Mouse (Mus musculus) hindbrain, embryonic 16.5 days (tissue): ENCODE results near the gene Gdpd1. TPM values are rescaled to one million over a fixed set of nuclear protein-coding genes. Genes with fewer than 3 reads are reported as not detected.

Experiments used
- ATAC-seq: fragments of 200-750 bp; cut with Nextera tagmentation; 2 replicates; pipeline ENCODE4 v1.8.0; 2017; ENCODE audit warnings: moderate TSS enrichment, moderate library complexity
- H3K27ac ChIP-seq: fragments of 300-500 bp; sonication (generic); 2 replicates; pipeline ENCODE4 v1.5.1; 2014; ENCODE audit warnings: low read depth, mild to moderate bottlenecking, control low read depth, low read length, moderate library complexity
- H3K27me3 ChIP-seq: fragments of 300-500 bp; sonication (generic); replicated peaks from 2 replicates; pipeline ENCODE4 v1.6.1; 2014; ENCODE audit warnings: low read length; ENCODE audit not compliant: control insufficient read depth, insufficient read depth
- H3K36me3 ChIP-seq: fragments of 300-500 bp; sonication (generic); 2 replicates; pipeline ENCODE4 v1.6.1; 2014; ENCODE audit warnings: mild to moderate bottlenecking, low read length, moderate library complexity, mixed read lengths; ENCODE audit not compliant: control insufficient read depth, insufficient read depth
- H3K4me1 ChIP-seq: fragments of 300-500 bp; sonication (generic); 2 replicates; pipeline ENCODE4 v1.6.1; 2014; ENCODE audit warnings: low read depth, low read length; ENCODE audit not compliant: control insufficient read depth, insufficient read depth
- H3K4me2 ChIP-seq: fragments of 300-500 bp; sonication (generic); 2 replicates; pipeline ENCODE4 v1.6.1; 2014; ENCODE audit warnings: mild to moderate bottlenecking, low read length, control low read depth, moderate library complexity
- H3K4me3 ChIP-seq: fragments of 300-500 bp; sonication (generic); 2 replicates; pipeline ENCODE4 v1.5.1; 2014; ENCODE audit warnings: mild to moderate bottlenecking, low read length, control low read depth, moderate library complexity
- H3K9ac ChIP-seq: fragments of 300-500 bp; sonication (generic); 2 replicates; pipeline ENCODE4 v1.6.1; 2014; ENCODE audit warnings: low read depth, mild to moderate bottlenecking, control low read depth, low read length, moderate library complexity
- H3K9me3 ChIP-seq: fragments of 300-500 bp; sonication (generic); 2 replicates; pipeline ENCODE4 v1.6.1; 2014; ENCODE audit warnings: mild to moderate bottlenecking, low read length, moderate library complexity; ENCODE audit not compliant: control insufficient read depth
- WGBS: fragments of 180-500 bp; shearing (Covaris S2); extraction: QIAGEN DNeasy Blood & Tissue Kit; methylation state at CpG from one replicate; pipeline ENCODE4 v1.1.7; 2014; 5-methylcytosine and 5-hydroxymethylcytosine counted together
- polyA plus RNA-seq: library from polyadenylated mRNA; unstranded; fragments of >200 nt; fragmentation: Nextera tagmentation; extraction: Ambion mirVana; gene quantifications from 2 replicates; pipeline ENCODE4 v1.2.1, GENCODE M21; 2015

Gene Gdpd1
- polyA plus RNA-seq, 1 experiment from 2014 or later: 165 TPM

DNA sequence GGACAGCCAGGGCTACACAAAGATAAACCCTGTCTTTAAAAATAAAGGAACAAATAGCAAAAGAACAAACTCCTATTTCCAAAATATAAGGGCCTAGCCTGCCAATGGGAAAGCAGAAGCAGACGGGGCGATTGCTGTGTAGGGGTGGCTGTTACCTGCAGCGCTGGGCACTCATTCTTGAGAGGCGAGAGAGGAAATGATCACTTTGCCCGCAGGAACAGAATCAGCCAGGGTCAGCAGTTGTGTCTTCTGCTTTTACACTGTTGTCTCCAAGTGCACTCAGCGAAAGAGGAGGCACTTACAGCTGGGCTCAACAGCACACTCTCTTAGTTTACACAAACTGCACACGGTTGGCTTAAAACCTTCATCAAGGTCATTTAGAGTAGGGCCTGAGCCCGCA is 54.4 kb downstream of the Gdpd1 start:
- H3K9me3 ChIP-seq: no peaks in the 10 kb centered on the region
- H3K4me2 ChIP-seq: no peak overlapping the region
- 87% methylated on average over 8 of the region's 8 CpGs for WGBS
- H3K4me3 ChIP-seq: no peak overlapping the region
- ATAC-seq: no peak
- H3K36me3 ChIP-seq: no peaks in the 10 kb centered on the region
- no peaks in the 10 kb centered on the region for H3K4me1 ChIP-seq
- no peak overlapping the region for H3K27ac ChIP-seq
- H3K9ac ChIP-seq: no peak overlapping the region
- H3K27me3 ChIP-seq: no peaks in the 10 kb centered on the region

DNA sequence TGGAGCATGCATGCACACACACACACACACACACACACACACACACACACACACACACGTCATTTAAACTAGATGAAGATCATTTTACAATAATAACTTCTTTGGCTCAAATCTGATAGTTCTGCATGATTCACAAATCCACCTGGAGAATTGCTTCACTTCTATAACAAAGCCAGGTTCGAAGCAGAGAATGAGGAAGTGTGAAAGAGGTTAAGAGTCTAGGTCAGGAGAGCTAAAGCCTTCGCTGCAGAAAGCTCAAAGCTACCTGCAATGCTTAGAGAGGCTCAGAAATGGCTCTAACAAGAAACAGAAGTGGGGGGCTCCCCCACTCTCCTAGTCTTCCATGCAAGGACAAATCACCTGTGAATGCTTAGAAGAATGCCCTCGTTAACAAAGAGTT is 55.8 kb downstream of the Gdpd1 start:
- no peaks in the 10 kb centered on the region for H3K9me3 ChIP-seq
- H3K27me3 ChIP-seq: no peaks in the 10 kb centered on the region
- no peak overlapping the region for H3K4me3 ChIP-seq
- H3K9ac ChIP-seq: no peak overlapping the region
- H3K4me2 ChIP-seq: no peak overlapping the region
- ATAC-seq: no peak
- WGBS: 81% methylated on average over 4 of the region's 4 CpGs
- no peak overlapping the region for H3K27ac ChIP-seq
- H3K4me1 ChIP-seq: no peaks in the 10 kb centered on the region
- H3K36me3 ChIP-seq: no peaks in the 10 kb centered on the region

- ATAC-seq: no peak
- WGBS: 83% methylated on average over 3 of the region's 3 CpGs
- no peak overlapping the region for H3K27ac ChIP-seq
- H3K9ac ChIP-seq: no peak overlapping the region
- H3K4me3 ChIP-seq: no peak overlapping the region
- H3K4me1 ChIP-seq: no peaks in the 10 kb centered on the region
- no peaks in the 10 kb centered on the region for H3K27me3 ChIP-seq
- no peak overlapping the region for H3K4me2 ChIP-seq
- no peaks in the 10 kb centered on the region for H3K9me3 ChIP-seq
- H3K36me3 ChIP-seq: no peaks in the 10 kb centered on the region
Observed at GRCm38 (mm10) chr11:87015691-87016090, 58.2 kb downstream of the Gdpd1 start.

DNA sequence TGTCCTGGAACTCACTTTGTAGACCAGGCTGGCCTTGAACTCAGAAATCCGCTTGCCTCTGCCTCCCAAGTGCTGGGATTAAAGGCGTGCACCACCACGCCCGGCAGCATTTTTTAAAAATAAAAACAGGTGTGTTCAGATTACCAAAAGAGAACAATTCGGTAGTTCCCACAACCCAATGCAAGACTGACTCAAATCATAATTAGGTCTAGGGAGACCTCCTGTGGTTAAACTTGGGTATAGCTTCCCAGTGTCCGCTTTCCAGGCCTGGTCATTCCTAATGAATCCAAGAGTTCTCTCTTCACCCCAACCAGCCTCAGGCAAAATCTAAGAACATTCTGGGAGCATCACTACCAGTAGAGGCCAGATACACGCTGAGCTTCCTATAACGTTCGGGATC is 63.4 kb downstream of the Gdpd1 start:
- H3K36me3 ChIP-seq: no peaks in the 10 kb centered on the region
- WGBS: 26% methylated on average over 9 of the region's 9 CpGs
- H3K4me3 ChIP-seq: no peak overlapping the region
- no peak overlapping the region for H3K9ac ChIP-seq
- no peaks in the 10 kb centered on the region for H3K27me3 ChIP-seq
- no peaks in the 10 kb centered on the region for H3K9me3 ChIP-seq
- ATAC-seq: 0 out of 2 replicates have a peak, but pooled peaks have one; percentile 58
- no peak overlapping the region for H3K4me2 ChIP-seq
- no peaks in the 10 kb centered on the region; the same call in 1 of the 2 replicates for H3K4me1 ChIP-seq
- no peak overlapping the region for H3K27ac ChIP-seq

GRCm38 (mm10) chr11:87007371-87007770 is 66.5 kb downstream of the Gdpd1 start:
- Histone ChIP-seq H3K9ac (no peak overlapping the region), H3K9me3 (no peaks in the 10 kb centered on the region), H3K4me3 (no peak overlapping the region), H3K4me2 (no peak overlapping the region), H3K27ac (no peak overlapping the region), H3K27me3 (no peaks in the 10 kb centered on the region), H3K36me3 (no peaks in the 10 kb centered on the region), H3K4me1 (no peaks in the 10 kb centered on the region; the same call in 1 of the 2 replicates)
- ATAC-seq: no peak
- 8% methylated on average over 8 of the region's 8 CpGs for WGBS

DNA sequence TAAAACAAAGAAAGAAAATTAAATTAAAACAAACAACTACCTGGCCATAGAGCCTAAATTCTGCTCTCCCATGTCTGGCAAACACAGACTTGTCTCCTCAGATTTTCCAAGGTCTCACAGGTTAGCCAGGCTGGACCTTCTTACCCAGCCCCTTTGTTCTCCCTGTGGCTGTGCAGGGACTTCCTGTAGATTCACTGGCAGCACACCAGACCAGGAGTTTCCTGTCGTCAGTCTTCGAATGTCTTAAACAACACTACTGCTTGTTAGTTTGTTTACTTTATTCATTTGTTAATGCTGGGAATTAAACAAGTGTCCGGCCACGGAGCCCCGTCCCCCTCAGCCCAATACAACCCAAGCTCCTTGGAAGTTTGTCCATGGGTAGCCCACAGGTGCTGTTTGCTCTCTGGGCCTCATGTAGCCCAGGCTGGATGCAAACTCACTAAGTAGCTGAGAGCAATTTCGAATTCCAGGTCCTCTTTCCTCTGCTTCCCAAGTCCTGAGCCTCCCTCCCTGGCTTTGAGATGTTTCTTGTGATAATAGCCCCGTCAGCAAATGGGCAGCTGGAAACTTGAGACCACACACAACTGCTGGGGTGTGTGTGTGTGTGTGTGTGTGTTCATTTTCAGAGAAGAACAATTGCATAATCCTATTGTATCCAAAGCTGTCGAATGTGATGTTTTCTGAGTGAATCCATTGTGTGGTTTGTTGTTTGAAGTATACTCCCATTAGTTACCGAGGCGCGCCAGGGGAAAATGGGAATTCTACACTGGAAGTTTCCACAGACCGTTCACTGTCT is 68.7 kb downstream of the Gdpd1 start:
- Histone ChIP-seq H3K36me3 (no peaks in the 10 kb centered on the region), H3K27ac (no peak overlapping the region), H3K27me3 (no peaks in the 10 kb centered on the region), H3K9me3 (no peaks in the 10 kb centered on the region), H3K4me3 (no peak overlapping the region), H3K4me1 (no peaks in the 10 kb centered on the region; the same call in 1 of the 2 replicates), H3K9ac (no peak overlapping the region), H3K4me2 (no peak overlapping the region)
- no peak for ATAC-seq
- 61% methylated on average over 12 of the region's 12 CpGs for WGBS

GRCm38 (mm10) chr11:87002078-87002829 is 71.6 kb downstream of the Gdpd1 start:
- Histone ChIP-seq H3K4me2 (no peak overlapping the region), H3K27ac (no peak overlapping the region), H3K27me3 (no peaks in the 10 kb centered on the region), H3K9ac (no peak overlapping the region), H3K4me1 (no peaks in the 10 kb centered on the region), H3K36me3 (no peaks in the 10 kb centered on the region), H3K4me3 (no peak overlapping the region), H3K9me3 (no peaks in the 10 kb centered on the region)
- ATAC-seq: no peak
- WGBS: 80% methylated on average over 10 of the region's 10 CpGs

DNA sequence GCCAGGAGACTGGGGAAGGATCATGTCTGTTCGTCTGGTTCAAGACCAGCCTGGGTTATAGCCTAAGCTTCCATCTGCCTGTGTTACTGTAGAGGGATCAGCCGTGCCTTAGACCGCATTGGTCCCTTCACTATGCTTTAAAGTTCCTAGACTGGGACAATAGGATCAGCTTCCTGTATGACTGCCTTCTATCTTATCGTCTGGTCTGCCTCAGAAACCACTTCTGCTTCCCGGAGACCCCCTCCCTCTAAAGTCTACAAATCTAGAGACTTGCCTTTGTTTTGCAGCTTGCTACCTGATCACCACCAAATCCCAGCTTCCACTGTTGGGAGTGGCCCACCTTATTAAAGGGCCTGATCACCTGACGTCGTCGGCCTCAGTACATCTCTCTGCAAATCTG is 72.6 kb downstream of the Gdpd1 start:
- Histone ChIP-seq H3K4me3 (no peak overlapping the region), H3K4me2 (no peak overlapping the region), H3K9me3 (no peaks in the 10 kb centered on the region), H3K27ac (no peak overlapping the region), H3K9ac (no peak overlapping the region), H3K36me3 (no peaks in the 10 kb centered on the region), H3K4me1 (no peaks in the 10 kb centered on the region), H3K27me3 (no peaks in the 10 kb centered on the region)
- 88% methylated on average over 8 of the region's 8 CpGs for WGBS
- no peak for ATAC-seq

GRCm38 (mm10) chr11:86996266-86996665 is 77.6 kb downstream of the Gdpd1 start:
- no peaks in the 10 kb centered on the region for H3K27me3 ChIP-seq
- no peak for ATAC-seq
- no peaks in the 10 kb centered on the region for H3K9me3 ChIP-seq
- no peak overlapping the region for H3K9ac ChIP-seq
- no peak overlapping the region for H3K27ac ChIP-seq
- no peaks in the 10 kb centered on the region for H3K36me3 ChIP-seq
- 55% methylated on average over 2 of the region's 2 CpGs for WGBS
- H3K4me2 ChIP-seq: no peak overlapping the region
- peaks cover 15% of the 10 kb centered on the region for H3K4me1 ChIP-seq
- no peak overlapping the region for H3K4me3 ChIP-seq
